Mouse (Mus musculus): Measurements from ENCODE around the gene AL732309.1.

GRCm38 (mm10) chr2:25264851-25265250, 18.2 kb upstream of the AL732309.1 start:
- no peak for TF ChIP-seq POLR2A (IDR thresholded peaks at IDR 0.05; ENCODE audit: borderline replicate concordance, extremely low read depth, low read depth, low read length)
- TF ChIP-seq CTCF (IDR thresholded peaks at IDR 0.05; ENCODE audit: insufficient read depth, low read length), result no peak

Measured in lung, adult 2 months (tissue).